Mouse (Mus musculus): ENCODE measurements around the gene A630010A05Rik. TPM values are rescaled to one million over a fixed set of nuclear protein-coding genes. Genes with fewer than 3 reads are reported as not detected.
"Not testable (repeated sequence)": the region's sequence is repeated elsewhere in the genome, so short reads cannot be mapped to it uniquely, and the experiment has no call there.

Gene A630010A05Rik
- polyA plus RNA-seq (2014; fragmentation: Nextera tagmentation; extraction: Ambion mirVana): not detected in 2 replicates

- no peaks in the 10 kb centered on the region for H3K9me3 ChIP-seq (ENCODE audit: control insufficient read depth, low read length)
- H3K9ac ChIP-seq (ENCODE audit: low read length): no peak within 1 kb of the TSS
- WGBS: 69% methylated on average over 1 of the region's 1 CpGs
- H3K36me3 ChIP-seq (ENCODE audit: control insufficient read depth, insufficient read depth, low read length): no peaks in the 10 kb centered on the region
- no peak within 1 kb of the TSS for H3K4me3 ChIP-seq (ENCODE audit: control insufficient read depth in 1 of 2, insufficient read depth in 1 of 2, low read depth in 1 of 2, low read length in 2 of 2)
- no peak within 1 kb of the TSS for H3K27ac ChIP-seq (replicated peaks in 1 of 2; ENCODE audit: control insufficient read depth in 1 of 2, insufficient read depth in 1 of 2, low read depth in 2 of 2, low read length in 2 of 2)
- H3K4me2 ChIP-seq (ENCODE audit: low read length): no peak within 1 kb of the TSS
- no peak for ATAC-seq (ENCODE audit: insufficient number of reproducible peaks, insufficient read depth, low FRiP score, low read depth)
- no peaks in the 10 kb centered on the region for H3K4me1 ChIP-seq (ENCODE audit: control insufficient read depth in 2 of 2, insufficient read depth in 2 of 2, low read length in 2 of 2)
- no peaks in the 10 kb centered on the region for H3K27me3 ChIP-seq (ENCODE audit: control insufficient read depth, insufficient read depth, low read length)
Observed at GRCm38 (mm10) chr16:14562017-14562416, at the start of gene A630010A05Rik. Gene A630010A05Rik (plus strand): TSS chr16:14562317.

- H3K36me3 ChIP-seq (ENCODE audit: control insufficient read depth, insufficient read depth, low read length): no peaks in the 10 kb centered on the region
- no peak overlapping the region for H3K4me3 ChIP-seq (ENCODE audit: control insufficient read depth in 1 of 2, insufficient read depth in 1 of 2, low read depth in 1 of 2, low read length in 2 of 2)
- H3K27ac ChIP-seq (replicated peaks in 1 of 2; ENCODE audit: control insufficient read depth in 1 of 2, insufficient read depth in 1 of 2, low read depth in 2 of 2, low read length in 2 of 2): no peak overlapping the region
- no peaks in the 10 kb centered on the region for H3K9me3 ChIP-seq (ENCODE audit: control insufficient read depth, low read length)
- no peak for ATAC-seq (ENCODE audit: insufficient number of reproducible peaks, insufficient read depth, low FRiP score, low read depth)
- no peak overlapping the region for H3K4me2 ChIP-seq (ENCODE audit: low read length)
- H3K4me1 ChIP-seq (ENCODE audit: control insufficient read depth in 2 of 2, insufficient read depth in 2 of 2, low read length in 2 of 2): no peaks in the 10 kb centered on the region
- H3K9ac ChIP-seq (ENCODE audit: low read length): no peak overlapping the region
- H3K27me3 ChIP-seq (ENCODE audit: control insufficient read depth, insufficient read depth, low read length): no peaks in the 10 kb centered on the region
Observed at GRCm38 (mm10) chr16:14535766-14536165, 26.4 kb upstream of the A630010A05Rik start.

- not testable (repeated sequence) for H3K27me3 ChIP-seq (ENCODE audit: control insufficient read depth, insufficient read depth, low read length); H3K4me2 ChIP-seq (ENCODE audit: low read length); ATAC-seq (ENCODE audit: insufficient number of reproducible peaks, insufficient read depth, low FRiP score, low read depth); H3K4me1 ChIP-seq (ENCODE audit: control insufficient read depth in 2 of 2, insufficient read depth in 2 of 2, low read length in 2 of 2); H3K9me3 ChIP-seq (ENCODE audit: control insufficient read depth, low read length); H3K9ac ChIP-seq (ENCODE audit: low read length); H3K4me3 ChIP-seq (ENCODE audit: control insufficient read depth in 1 of 2, insufficient read depth in 1 of 2, low read depth in 1 of 2, low read length in 2 of 2); H3K27ac ChIP-seq (replicated peaks in 1 of 2; ENCODE audit: control insufficient read depth in 1 of 2, insufficient read depth in 1 of 2, low read depth in 2 of 2, low read length in 2 of 2); H3K36me3 ChIP-seq (ENCODE audit: control insufficient read depth, insufficient read depth, low read length)
- WGBS: 42% methylated on average over 1 of the region's 1 CpGs
Observed at GRCm38 (mm10) chr16:14557191-14557590, 4.9 kb upstream of the A630010A05Rik start.

Other genes with a start within 250 kb of the A630010A05Rik start
- 123 and 131 TPM in 2 replicates for gene Fopnl, start 244.9 kb upstream of the A630010A05Rik start, polyA plus RNA-seq (2014; fragmentation: Nextera tagmentation; extraction: Ambion mirVana)
- 2.0 and 3.3 TPM in 2 replicates for gene Abcc1, start 200.8 kb upstream of the A630010A05Rik start, polyA plus RNA-seq (2014; fragmentation: Nextera tagmentation; extraction: Ambion mirVana)

All from heart, embryonic 14.5 days (tissue).